Mouse (Mus musculus) neural tube, embryonic 15.5 days (tissue): ENCODE data around the gene Zcwpw1. TPM values are rescaled to one million over a fixed set of nuclear protein-coding genes. Genes with fewer than 3 reads are reported as not detected.

Source experiments
- ATAC-seq: fragments of 200-750 bp; cut with Nextera tagmentation; 2 replicates; pipeline ENCODE4 v1.8.0; 2017; ENCODE audit warnings: mild to moderate bottlenecking, moderate TSS enrichment, moderate library complexity; ENCODE audit not compliant: low FRiP score
- H3K27ac ChIP-seq: fragments of 300-500 bp; sonication (generic); replicated peaks from 2 replicates; pipeline ENCODE4 v1.5.1; 2015; ENCODE audit warnings: mild to moderate bottlenecking, inconsistent platforms
- H3K27me3 ChIP-seq: fragments of 300-500 bp; sonication (generic); replicated peaks from 2 replicates; pipeline ENCODE4 v1.6.1; 2015; ENCODE audit warnings: inconsistent platforms
- H3K36me3 ChIP-seq: fragments of 300-500 bp; sonication (generic); 2 replicates; pipeline ENCODE4 v1.6.1; 2015; ENCODE audit warnings: inconsistent platforms
- H3K4me1 ChIP-seq: fragments of 300-500 bp; sonication (generic); 2 replicates; pipeline ENCODE4 v1.6.1; 2015; ENCODE audit warnings: inconsistent platforms
- H3K4me2 ChIP-seq: fragments of 300-500 bp; sonication (generic); 2 replicates; pipeline ENCODE4 v1.6.1; 2015; ENCODE audit warnings: inconsistent platforms, mild to moderate bottlenecking, moderate library complexity
- H3K4me3 ChIP-seq: fragments of 300-500 bp; sonication (generic); replicated peaks from 2 replicates; pipeline ENCODE4 v1.5.1; 2015; ENCODE audit warnings: mild to moderate bottlenecking, inconsistent platforms
- H3K9ac ChIP-seq: fragments of 300-500 bp; sonication (generic); replicated peaks from 2 replicates; pipeline ENCODE4 v1.6.1; 2015; ENCODE audit warnings: mild to moderate bottlenecking, inconsistent platforms
- H3K9me3 ChIP-seq: fragments of 300-500 bp; sonication (generic); replicated peaks from 2 replicates; pipeline ENCODE4 v1.6.1; 2016; ENCODE audit warnings: inconsistent platforms
- WGBS: fragments of 180-500 bp; shearing (Covaris S2); methylation state at CpG from one replicate; pipeline ENCODE4 v1.1.7; 2015; ENCODE audit warnings: mixed read lengths; 5-methylcytosine and 5-hydroxymethylcytosine counted together
- polyA plus RNA-seq: library from polyadenylated mRNA; unstranded; fragments of >200 nt; fragmentation: Nextera tagmentation; extraction: Ambion mirVana; gene quantifications from 2 replicates; pipeline ENCODE4 v1.2.1, GENCODE M21; 2015

The Zcwpw1 gene
- polyA plus RNA-seq, 1 experiment from 2014 or later: 14.9 TPM

GRCm38 (mm10) chr5:137756882-137757661, 30.5 kb upstream of the Zcwpw1 start:
- Histone ChIP-seq H3K9ac (no peak overlapping the region; the same call in 1 of the 2 replicates), H3K4me2 (peak overlapping the region; percentile 22; the same call in 1 of the 2 replicates)
- 47% methylated on average over 10 of the region's 10 CpGs for WGBS

GRCm38 (mm10) chr5:137757887-137758286, 29.7 kb upstream of the Zcwpw1 start:
- Histone ChIP-seq H3K36me3 (peaks cover 12% of the 10 kb centered on the region; the same call in 1 of the 2 replicates), H3K4me1 (peaks cover 27% of the 10 kb centered on the region), H3K4me2 (peak overlapping the region; percentile 44), H3K27ac (peak overlapping the region; percentile 80), H3K4me3 (peak overlapping the region; percentile 18; the same call in 1 of the 2 replicates), H3K27me3 (no peaks in the 10 kb centered on the region), H3K9me3 (no peaks in the 10 kb centered on the region), H3K9ac (peak overlapping the region; percentile 30)
- 41% methylated on average over 6 of the region's 6 CpGs for WGBS
- ATAC-seq: peak; percentile 74

More at GRCm38 (mm10) chr5:137756882-137757661, 30.5 kb upstream of the Zcwpw1 start:
- peak overlapping the region; percentile 80 for H3K27ac ChIP-seq
- peaks cover 15% of the 10 kb centered on the region for H3K36me3 ChIP-seq
- H3K27me3 ChIP-seq: no peaks in the 10 kb centered on the region
- H3K4me1 ChIP-seq: peaks cover 27% of the 10 kb centered on the region
- peak; percentile 42; the same call in 1 of the 2 replicates for ATAC-seq
- H3K4me3 ChIP-seq: no peak overlapping the region
- H3K9me3 ChIP-seq: no peaks in the 10 kb centered on the region

GRCm38 (mm10) chr5:137758921-137759534, 28.6 kb upstream of the Zcwpw1 start:
- Histone ChIP-seq H3K36me3 (peaks cover 11% of the 10 kb centered on the region; the same call in 1 of the 2 replicates), H3K9me3 (no peaks in the 10 kb centered on the region), H3K27me3 (no peaks in the 10 kb centered on the region), H3K4me2 (peak overlapping the region; percentile 44), H3K4me3 (peak overlapping the region; percentile 18; the same call in 1 of the 2 replicates), H3K27ac (peak overlapping the region; percentile 80), H3K4me1 (peaks cover 27% of the 10 kb centered on the region), H3K9ac (peak overlapping the region; percentile 30; the same call in 1 of the 2 replicates)
- no peak for ATAC-seq
- 84% methylated on average over 19 of the region's 19 CpGs for WGBS

- no peak overlapping the region for H3K4me3 ChIP-seq
- peak overlapping the region; percentile 80 for H3K27ac ChIP-seq
- H3K4me2 ChIP-seq: no peak overlapping the region
- H3K36me3 ChIP-seq: peaks cover 7% of the 10 kb centered on the region; the same call in 1 of the 2 replicates
- no peaks in the 10 kb centered on the region for H3K27me3 ChIP-seq
- peaks cover 27% of the 10 kb centered on the region for H3K4me1 ChIP-seq
- no peak overlapping the region for H3K9ac ChIP-seq
- no peaks in the 10 kb centered on the region for H3K9me3 ChIP-seq
- ATAC-seq: peak; percentile 75
- 36% methylated on average over 4 of the region's 4 CpGs for WGBS
These were observed 27.6 kb upstream of the Zcwpw1 start for GRCm38 (mm10) chr5:137759971-137760412.

GRCm38 (mm10) chr5:137764609-137765340, 22.8 kb upstream of the Zcwpw1 start:
- no peak overlapping the region for H3K9ac ChIP-seq
- H3K9me3 ChIP-seq: no peaks in the 10 kb centered on the region
- no peak for ATAC-seq
- H3K27me3 ChIP-seq: no peaks in the 10 kb centered on the region
- H3K4me3 ChIP-seq: no peak overlapping the region
- H3K4me2 ChIP-seq: no peak overlapping the region
- H3K36me3 ChIP-seq: no peaks in the 10 kb centered on the region
- H3K27ac ChIP-seq: no peak overlapping the region
- H3K4me1 ChIP-seq: no peaks in the 10 kb centered on the region
- WGBS: 51% methylated on average over 9 of the region's 9 CpGs

- no peak overlapping the region for H3K9ac ChIP-seq
- no peak overlapping the region for H3K27ac ChIP-seq
- H3K36me3 ChIP-seq: no peaks in the 10 kb centered on the region
- no peaks in the 10 kb centered on the region for H3K27me3 ChIP-seq
- no peak overlapping the region for H3K4me2 ChIP-seq
- 62% methylated on average over 3 of the region's 3 CpGs for WGBS
- no peak overlapping the region for H3K4me3 ChIP-seq
- ATAC-seq: no peak
- H3K9me3 ChIP-seq: no peaks in the 10 kb centered on the region
- H3K4me1 ChIP-seq: no peaks in the 10 kb centered on the region
These were observed 21.3 kb upstream of the Zcwpw1 start for GRCm38 (mm10) chr5:137766270-137766669.

GRCm38 (mm10) chr5:137768475-137768874, 19.1 kb upstream of the Zcwpw1 start:
- WGBS: 23% methylated on average over 1 of the region's 1 CpGs

GRCm38 (mm10) chr5:137770709-137771108, 16.9 kb upstream of the Zcwpw1 start:
- no peak for ATAC-seq
- no peak overlapping the region for H3K4me3 ChIP-seq
- no peaks in the 10 kb centered on the region for H3K9me3 ChIP-seq
- no peak overlapping the region for H3K27ac ChIP-seq
- WGBS: 52% methylated on average over 2 of the region's 2 CpGs
- no peaks in the 10 kb centered on the region for H3K4me1 ChIP-seq
- no peak overlapping the region for H3K4me2 ChIP-seq
- no peak overlapping the region for H3K9ac ChIP-seq
- no peaks in the 10 kb centered on the region for H3K36me3 ChIP-seq
- no peaks in the 10 kb centered on the region for H3K27me3 ChIP-seq

More at GRCm38 (mm10) chr5:137768475-137768874, 19.1 kb upstream of the Zcwpw1 start:
- Histone ChIP-seq H3K9ac (no peak overlapping the region), H3K27me3 (no peaks in the 10 kb centered on the region), H3K9me3 (no peaks in the 10 kb centered on the region), H3K4me3 (no peak overlapping the region), H3K36me3 (no peaks in the 10 kb centered on the region), H3K4me1 (no peaks in the 10 kb centered on the region), H3K4me2 (no peak overlapping the region), H3K27ac (no peak overlapping the region)
- ATAC-seq: no peak

GRCm38 (mm10) chr5:137772755-137773154, 14.8 kb upstream of the Zcwpw1 start:
- 0 out of 2 replicates have a peak, but pooled peaks cover 2% of the 10 kb centered on the region for H3K4me1 ChIP-seq
- H3K9ac ChIP-seq: no peak overlapping the region
- H3K9me3 ChIP-seq: no peaks in the 10 kb centered on the region
- H3K27ac ChIP-seq: no peak overlapping the region
- no peaks in the 10 kb centered on the region for H3K36me3 ChIP-seq
- no peak overlapping the region for H3K4me2 ChIP-seq
- no peaks in the 10 kb centered on the region for H3K27me3 ChIP-seq
- H3K4me3 ChIP-seq: no peak overlapping the region
- ATAC-seq: no peak

GRCm38 (mm10) chr5:137775587-137776290, 11.9 kb upstream of the Zcwpw1 start:
- Histone ChIP-seq H3K36me3 (peaks cover 7% of the 10 kb centered on the region; the same call in 1 of the 2 replicates), H3K9me3 (no peaks in the 10 kb centered on the region), H3K4me2 (no peak overlapping the region), H3K4me3 (no peak overlapping the region), H3K27me3 (no peaks in the 10 kb centered on the region), H3K9ac (no peak overlapping the region), H3K4me1 (peaks cover 23% of the 10 kb centered on the region), H3K27ac (no peak overlapping the region)
- ATAC-seq: no peak
- 98% methylated on average over 2 of the region's 2 CpGs for WGBS

GRCm38 (mm10) chr5:137776408-137776918, 11.1 kb upstream of the Zcwpw1 start:
- WGBS: 47% methylated on average over 5 of the region's 5 CpGs

More at GRCm38 (mm10) chr5:137776408-137776918, 11.1 kb upstream of the Zcwpw1 start:
- no peak overlapping the region for H3K9ac ChIP-seq
- peaks cover 15% of the 10 kb centered on the region for H3K36me3 ChIP-seq
- no peak overlapping the region for H3K4me3 ChIP-seq
- no peak for ATAC-seq
- no peaks in the 10 kb centered on the region for H3K27me3 ChIP-seq
- H3K4me2 ChIP-seq: no peak overlapping the region
- H3K27ac ChIP-seq: no peak overlapping the region
- H3K9me3 ChIP-seq: no peaks in the 10 kb centered on the region
- H3K4me1 ChIP-seq: peaks cover 27% of the 10 kb centered on the region
